Mouse (Mus musculus) small intestine, adult 2 months (tissue): ENCODE measurements around the gene Abcc12.

Experiments
- CTCF ChIP-seq: fragments of 200-500 bp; IDR thresholded peaks from 2 replicates; pipeline ENCODE4 v1.5.1; 2012; ENCODE audit warnings: low read depth, mild to moderate bottlenecking, control low read depth, inconsistent platforms, low read length, moderate library complexity, mixed read lengths; ENCODE audit not compliant: insufficient replicate concordance, insufficient read length; ENCODE audit errors: extremely low read depth
- POLR2A ChIP-seq: fragments of 200-500 bp; IDR thresholded peaks from 2 replicates; pipeline ENCODE4 v1.6.1; 2012; ENCODE audit warnings: low read depth, mild to moderate bottlenecking, control low read depth, inconsistent platforms, low read length, moderate library complexity

DNA sequence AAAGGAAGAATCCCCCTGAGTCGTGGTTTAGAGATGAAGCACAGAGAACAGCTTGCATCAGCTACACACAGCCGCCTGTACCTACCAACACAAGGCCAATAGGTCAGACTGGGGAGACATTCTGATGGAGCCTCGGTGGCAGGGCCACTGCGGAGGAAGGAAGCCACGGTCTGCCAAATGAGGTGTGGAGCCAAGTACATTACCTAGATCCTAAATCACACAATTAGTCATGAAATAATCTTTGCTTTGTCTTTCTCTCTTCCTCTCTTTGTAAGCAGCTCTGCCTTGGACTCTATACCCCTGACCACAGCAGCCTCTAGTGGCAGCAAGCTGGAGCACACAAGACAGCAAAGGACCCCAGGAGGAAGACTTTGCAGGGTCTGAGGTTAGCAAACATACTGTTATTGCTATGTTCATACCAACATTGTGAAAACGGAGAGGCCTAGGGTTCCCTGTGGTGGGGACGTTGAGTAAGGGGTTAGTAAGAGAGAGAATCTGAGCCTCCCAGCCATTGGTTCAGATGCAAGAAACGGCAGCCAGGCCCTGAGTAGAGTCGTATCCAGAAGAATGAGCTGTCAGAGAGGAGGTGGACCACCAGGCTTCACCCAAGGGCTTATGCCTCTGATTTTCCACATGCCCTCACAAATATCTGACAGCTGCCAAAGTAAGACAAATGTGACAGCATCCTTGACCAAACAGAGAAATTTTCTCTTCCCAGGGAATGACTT lies 104.6 kb downstream of the Abcc12 start:
- TF ChIP-seq CTCF, result peak; percentile 41; the same call in 1 of the 2 replicates
- no peak for TF ChIP-seq POLR2A
